Mouse (Mus musculus): ENCODE data around the gene Tldc2. TPM values are rescaled to one million over a fixed set of nuclear protein-coding genes. Genes with fewer than 3 reads are reported as not detected.

The Tldc2 gene
- polyA plus RNA-seq, 1 experiment from 2014 or later = 0.38 TPM

DNA sequence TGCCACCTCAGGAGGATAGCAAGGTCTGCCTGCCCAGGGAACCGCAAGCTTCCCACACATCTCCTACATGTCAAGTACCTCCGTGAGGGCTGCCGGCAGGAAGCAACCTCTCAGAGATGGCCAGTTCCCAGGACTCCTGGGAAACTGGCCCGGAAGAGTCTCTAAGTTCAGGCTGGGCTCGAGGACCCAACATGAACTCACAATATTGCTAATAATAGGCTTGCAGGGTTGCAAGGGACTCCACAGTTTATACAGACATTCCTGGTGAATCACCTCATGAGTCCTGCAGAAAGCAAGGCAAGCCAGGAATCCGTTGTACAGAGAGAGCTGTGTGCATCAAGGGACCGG lies 21.0 kb upstream of the Tldc2 start:
- no peaks in the 10 kb centered on the region for H3K27me3 ChIP-seq (ENCODE audit: control insufficient read depth, insufficient read depth, low read length)
- peaks cover 47% of the 10 kb centered on the region for H3K4me1 ChIP-seq (ENCODE audit: control insufficient read depth, insufficient read depth, low read length)
- H3K4me2 ChIP-seq (replicated peaks; ENCODE audit: low read depth, low read length) = no peak overlapping the region
- H3K9ac ChIP-seq (ENCODE audit: low read depth, low read length) = 0 out of 2 replicates have a peak overlapping the region, but pooled peaks have one; percentile 7
- no peak overlapping the region for H3K4me3 ChIP-seq (ENCODE audit: low read length)
- WGBS = 75% methylated on average over 7 of the region's 7 CpGs
- ATAC-seq (ENCODE audit: low FRiP score, low TSS enrichment) = no peak
- peaks cover 3% of the 10 kb centered on the region; the same call in 1 of the 2 replicates for H3K36me3 ChIP-seq (ENCODE audit: control insufficient read depth, insufficient read depth, low read length)
- H3K9me3 ChIP-seq (ENCODE audit: control insufficient read depth, low read length) = no peaks in the 10 kb centered on the region
- 0 out of 2 replicates have a peak overlapping the region, but pooled peaks have one; percentile 11 for H3K27ac ChIP-seq (ENCODE audit: low read depth, low read length)

DNA sequence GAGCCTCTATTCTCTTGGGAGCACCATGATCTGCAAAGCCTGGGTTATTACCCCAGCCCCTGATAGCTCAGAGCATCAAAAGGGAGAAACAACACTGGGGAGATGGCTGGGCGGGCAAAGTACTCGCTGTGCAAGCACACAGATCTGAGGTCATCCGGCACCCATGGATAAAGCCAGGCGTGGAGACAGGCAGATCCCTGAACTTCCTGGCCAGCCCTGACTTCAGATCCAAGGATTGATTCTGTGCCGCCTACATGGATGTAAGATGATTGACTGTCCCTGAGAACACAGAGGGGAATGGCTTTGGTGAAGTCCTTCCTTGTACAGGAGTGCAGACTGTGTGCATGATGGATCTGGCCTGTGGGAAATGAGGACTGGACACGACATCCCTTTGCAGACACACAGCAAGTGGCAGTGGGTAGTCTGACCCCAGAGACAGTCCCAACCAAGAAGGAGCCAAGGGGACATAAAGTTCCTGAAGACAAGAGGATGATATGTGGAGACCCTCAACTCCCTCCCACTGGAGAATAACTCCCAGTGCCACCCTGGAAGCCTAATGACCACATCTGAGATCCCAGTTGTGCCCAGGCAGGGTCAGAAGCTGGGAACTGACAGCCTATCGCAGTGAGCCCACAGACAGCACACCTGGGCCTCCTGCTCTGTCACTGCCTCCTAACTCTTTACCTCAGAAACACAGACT lies 20.0 kb upstream of the Tldc2 start:
- WGBS = 84% methylated on average over 7 of the region's 7 CpGs
- H3K27me3 ChIP-seq (ENCODE audit: control insufficient read depth, insufficient read depth, low read length) = no peaks in the 10 kb centered on the region
- ATAC-seq (ENCODE audit: low FRiP score, low TSS enrichment) = no peak
- no peak overlapping the region for H3K9ac ChIP-seq (ENCODE audit: low read depth, low read length)
- no peak overlapping the region for H3K4me3 ChIP-seq (ENCODE audit: low read length)
- peaks cover 55% of the 10 kb centered on the region for H3K4me1 ChIP-seq (ENCODE audit: control insufficient read depth, insufficient read depth, low read length)
- no peak overlapping the region for H3K27ac ChIP-seq (ENCODE audit: low read depth, low read length)
- no peak overlapping the region for H3K4me2 ChIP-seq (replicated peaks; ENCODE audit: low read depth, low read length)
- H3K36me3 ChIP-seq (ENCODE audit: control insufficient read depth, insufficient read depth, low read length) = no peaks in the 10 kb centered on the region; the same call in 1 of the 2 replicates
- no peaks in the 10 kb centered on the region for H3K9me3 ChIP-seq (ENCODE audit: control insufficient read depth, low read length)

DNA sequence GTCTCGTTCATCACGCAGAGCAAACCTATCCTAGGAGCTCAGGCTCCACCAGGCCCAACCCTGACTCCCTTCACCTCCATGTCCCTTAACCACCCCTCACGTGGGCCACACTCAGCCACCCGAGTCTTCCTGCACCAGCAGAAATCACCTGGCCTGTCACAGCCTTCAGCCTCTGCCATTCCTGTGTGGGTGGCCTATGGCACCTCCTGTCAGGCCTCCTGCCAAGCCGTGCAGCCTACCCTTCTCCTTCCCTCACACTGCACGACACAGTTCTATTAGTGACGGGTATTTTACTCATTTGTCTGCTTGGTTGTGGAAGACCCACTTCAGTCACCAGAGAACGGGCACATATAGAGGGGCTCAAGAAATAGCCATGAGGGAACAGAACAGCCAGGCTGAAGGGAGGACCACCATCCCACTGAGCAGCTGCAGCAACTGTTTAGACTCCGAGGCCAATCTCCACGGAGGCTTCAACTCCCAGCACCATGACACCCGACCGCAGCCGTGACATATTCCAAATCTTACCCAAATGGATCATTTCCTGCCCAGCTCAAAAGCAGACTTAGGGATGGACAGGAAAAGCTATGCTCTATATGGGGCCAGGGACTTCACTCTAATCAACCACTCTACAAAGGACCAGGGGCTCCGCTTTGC lies 18.0 kb upstream of the Tldc2 start:
- WGBS = 68% methylated on average over 14 of the region's 14 CpGs
- Histone ChIP-seq H3K36me3 (ENCODE audit: control insufficient read depth, insufficient read depth, low read length) (peaks cover 13% of the 10 kb centered on the region; the same call in 1 of the 2 replicates), H3K27ac (ENCODE audit: low read depth, low read length) (peak overlapping the region; percentile 45; the same call in 1 of the 2 replicates), H3K4me3 (ENCODE audit: low read length) (no peak overlapping the region), H3K9ac (ENCODE audit: low read depth, low read length) (no peak overlapping the region), H3K9me3 (ENCODE audit: control insufficient read depth, low read length) (no peaks in the 10 kb centered on the region), H3K27me3 (ENCODE audit: control insufficient read depth, insufficient read depth, low read length) (no peaks in the 10 kb centered on the region), H3K4me2 (replicated peaks; ENCODE audit: low read depth, low read length) (no peak overlapping the region), H3K4me1 (ENCODE audit: control insufficient read depth, insufficient read depth, low read length) (peaks cover 64% of the 10 kb centered on the region)
- ATAC-seq (ENCODE audit: low FRiP score, low TSS enrichment) = no peak

DNA sequence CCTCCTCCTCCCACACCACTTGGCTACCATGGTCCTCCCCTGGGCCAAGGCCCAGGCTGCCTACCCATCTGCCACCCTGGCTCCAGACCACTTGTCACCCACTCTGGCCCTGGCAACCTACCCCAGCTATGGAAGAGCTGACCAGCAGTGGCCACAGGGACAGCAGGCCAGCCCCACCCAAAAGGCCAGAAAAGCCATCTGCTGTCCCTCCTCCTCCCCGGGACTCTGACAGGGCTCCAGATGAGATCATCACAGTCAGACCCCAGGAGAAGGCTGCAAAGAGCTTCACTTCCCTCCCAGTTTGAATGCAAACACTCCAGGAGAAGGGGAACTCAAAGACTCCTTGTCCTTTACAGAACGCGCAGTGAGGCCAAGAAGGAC lies 17.5 kb upstream of the Tldc2 start:
- H3K27me3 ChIP-seq (ENCODE audit: control insufficient read depth, insufficient read depth, low read length) = no peaks in the 10 kb centered on the region
- no peak overlapping the region; the same call in 1 of the 2 replicates for H3K9ac ChIP-seq (ENCODE audit: low read depth, low read length)
- peaks cover 62% of the 10 kb centered on the region for H3K4me1 ChIP-seq (ENCODE audit: control insufficient read depth, insufficient read depth, low read length)
- H3K27ac ChIP-seq (ENCODE audit: low read depth, low read length) = peak overlapping the region; percentile 45; the same call in 1 of the 2 replicates
- no peak for ATAC-seq (ENCODE audit: low FRiP score, low TSS enrichment)
- 48% methylated on average over 3 of the region's 3 CpGs for WGBS
- H3K9me3 ChIP-seq (ENCODE audit: control insufficient read depth, low read length) = no peaks in the 10 kb centered on the region
- H3K36me3 ChIP-seq (ENCODE audit: control insufficient read depth, insufficient read depth, low read length) = peaks cover 13% of the 10 kb centered on the region; the same call in 1 of the 2 replicates
- no peak overlapping the region for H3K4me3 ChIP-seq (ENCODE audit: low read length)
- H3K4me2 ChIP-seq (replicated peaks; ENCODE audit: low read depth, low read length) = no peak overlapping the region

DNA sequence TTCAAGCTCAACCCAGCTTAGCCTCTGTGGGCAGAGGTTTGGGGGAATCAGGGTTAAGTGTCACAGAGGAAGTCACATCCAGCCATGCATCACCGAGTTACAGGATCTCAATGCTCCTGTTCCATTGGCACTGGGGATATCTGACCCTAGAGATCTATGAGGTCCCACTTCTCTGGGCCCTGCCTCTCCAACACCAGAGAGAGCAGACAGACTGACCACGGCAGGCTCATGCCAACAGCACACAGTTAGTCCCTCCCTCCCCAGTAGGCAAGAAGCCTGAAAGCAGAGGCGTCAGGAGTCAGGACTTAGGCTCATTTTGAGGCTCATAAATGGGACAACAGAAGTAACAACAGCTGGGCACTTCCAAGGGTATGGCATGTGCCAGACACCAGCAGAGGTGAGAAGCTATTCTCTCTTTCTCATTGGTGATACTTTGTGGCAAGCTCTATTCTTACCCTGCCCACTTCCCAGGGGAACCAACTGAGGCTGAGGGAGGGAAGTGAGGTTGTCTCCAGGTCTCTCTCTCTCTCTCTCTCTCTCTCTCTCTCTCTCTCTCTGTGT lies 17.0 kb upstream of the Tldc2 start:
- 22% methylated on average over 3 of the region's 3 CpGs for WGBS
- ATAC-seq (ENCODE audit: low FRiP score, low TSS enrichment) = no peak
- Histone ChIP-seq H3K9ac (ENCODE audit: low read depth, low read length) (peak overlapping the region; percentile 5; the same call in 1 of the 2 replicates), H3K9me3 (ENCODE audit: control insufficient read depth, low read length) (no peaks in the 10 kb centered on the region), H3K27me3 (ENCODE audit: control insufficient read depth, insufficient read depth, low read length) (no peaks in the 10 kb centered on the region), H3K36me3 (ENCODE audit: control insufficient read depth, insufficient read depth, low read length) (peaks cover 13% of the 10 kb centered on the region; the same call in 1 of the 2 replicates), H3K4me1 (ENCODE audit: control insufficient read depth, insufficient read depth, low read length) (peaks cover 62% of the 10 kb centered on the region), H3K4me2 (replicated peaks; ENCODE audit: low read depth, low read length) (no peak overlapping the region), H3K27ac (ENCODE audit: low read depth, low read length) (peak overlapping the region; percentile 45; the same call in 1 of the 2 replicates), H3K4me3 (ENCODE audit: low read length) (no peak overlapping the region)

DNA sequence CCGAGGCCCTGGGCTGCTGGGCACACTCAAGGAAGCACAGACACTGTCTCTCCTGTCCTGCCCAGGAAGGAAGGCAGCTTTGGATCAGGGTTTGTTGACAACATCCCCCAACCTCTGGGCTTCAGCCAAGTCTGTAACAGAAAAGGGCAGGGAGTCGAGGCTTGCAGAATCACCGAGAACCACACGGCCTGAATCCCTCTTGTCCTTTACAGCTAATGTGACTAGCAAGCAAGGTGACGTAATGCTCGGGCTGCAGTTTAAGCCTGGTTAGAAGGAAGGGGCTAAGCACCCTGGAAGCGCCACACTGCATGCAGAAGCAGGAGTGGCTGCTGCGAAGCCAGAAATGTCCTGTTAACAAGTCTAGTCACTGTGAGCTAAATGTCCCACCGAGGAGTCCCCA lies 16.5 kb upstream of the Tldc2 start:
- Histone ChIP-seq H3K27ac (ENCODE audit: low read depth, low read length) (peak overlapping the region; percentile 51; the same call in 1 of the 2 replicates), H3K4me1 (ENCODE audit: control insufficient read depth, insufficient read depth, low read length) (peaks cover 62% of the 10 kb centered on the region), H3K27me3 (ENCODE audit: control insufficient read depth, insufficient read depth, low read length) (no peaks in the 10 kb centered on the region), H3K4me3 (ENCODE audit: low read length) (no peak overlapping the region), H3K9ac (ENCODE audit: low read depth, low read length) (no peak overlapping the region; the same call in 1 of the 2 replicates), H3K36me3 (ENCODE audit: control insufficient read depth, insufficient read depth, low read length) (peaks cover 13% of the 10 kb centered on the region; the same call in 1 of the 2 replicates), H3K4me2 (replicated peaks; ENCODE audit: low read depth, low read length) (no peak overlapping the region), H3K9me3 (ENCODE audit: control insufficient read depth, low read length) (no peaks in the 10 kb centered on the region)
- WGBS = 52% methylated on average over 9 of the region's 9 CpGs
- ATAC-seq (ENCODE audit: low FRiP score, low TSS enrichment) = 0 out of 2 replicates have a peak, but pooled peaks have one; percentile 18

DNA sequence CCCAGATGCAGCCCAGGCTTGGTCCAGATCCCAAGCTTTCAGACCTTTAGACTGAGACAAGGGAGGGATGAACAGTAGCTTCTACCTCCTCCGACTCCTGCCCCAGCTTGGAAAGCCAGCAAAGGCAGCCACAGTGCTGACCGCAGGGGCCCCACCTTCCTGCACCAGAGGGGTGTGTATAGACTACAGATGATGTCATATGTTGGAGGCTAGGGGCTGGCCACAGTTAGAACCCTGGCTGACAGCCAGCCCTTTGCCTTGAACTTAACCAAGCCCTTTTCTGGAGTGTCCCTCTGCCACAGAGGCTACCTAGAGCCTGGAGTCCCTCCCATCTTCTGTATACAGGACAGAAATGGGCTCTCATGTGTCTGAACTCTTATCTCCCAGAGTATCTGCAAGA lies 15.3 kb upstream of the Tldc2 start:
- Histone ChIP-seq H3K27ac (ENCODE audit: low read depth, low read length) (0 out of 2 replicates have a peak overlapping the region, but pooled peaks have one; percentile 18), H3K9ac (ENCODE audit: low read depth, low read length) (no peak overlapping the region; the same call in 1 of the 2 replicates)
- peak; percentile 40 for ATAC-seq (ENCODE audit: low FRiP score, low TSS enrichment)

DNA sequence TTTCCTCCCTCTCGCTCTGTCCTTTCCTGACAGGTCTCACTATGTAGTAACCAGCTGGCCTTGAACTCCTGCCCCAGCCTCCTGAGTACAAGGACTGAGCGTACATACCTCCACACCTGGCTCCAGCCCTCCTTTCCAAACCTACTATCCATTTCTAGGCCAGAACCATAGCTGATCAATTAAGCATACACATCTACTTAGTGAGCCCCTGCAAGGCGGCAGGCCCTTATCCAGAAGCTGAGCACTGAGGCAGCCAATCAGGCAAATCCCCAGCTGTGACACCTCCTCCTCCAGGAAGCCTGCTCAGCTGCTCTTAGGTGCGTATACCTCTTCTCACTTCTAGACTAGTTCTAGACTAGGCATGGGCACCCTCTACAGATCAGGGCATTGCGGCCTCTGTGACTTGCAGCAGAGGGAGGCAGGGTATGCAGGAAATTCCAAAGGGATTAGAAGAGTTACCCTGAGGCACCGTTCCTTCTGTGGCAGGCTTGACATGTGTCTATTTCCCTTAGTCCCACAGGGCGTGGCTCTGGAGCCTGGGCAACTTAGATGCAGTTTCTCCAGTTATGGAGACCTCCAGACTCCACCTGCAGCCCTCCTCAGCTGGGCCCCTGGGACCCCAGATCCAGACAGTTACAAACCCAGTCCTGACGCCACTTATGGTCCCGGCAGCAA lies 14.4 kb upstream of the Tldc2 start:
- H3K4me2 ChIP-seq (replicated peaks; ENCODE audit: low read depth, low read length) = no peak overlapping the region
- no peaks in the 10 kb centered on the region for H3K9me3 ChIP-seq (ENCODE audit: control insufficient read depth, low read length)
- no peak overlapping the region for H3K27ac ChIP-seq (ENCODE audit: low read depth, low read length)
- peaks cover 71% of the 10 kb centered on the region for H3K4me1 ChIP-seq (ENCODE audit: control insufficient read depth, insufficient read depth, low read length)
- no peak for ATAC-seq (ENCODE audit: low FRiP score, low TSS enrichment)
- WGBS = 77% methylated on average over 9 of the region's 9 CpGs
- H3K27me3 ChIP-seq (ENCODE audit: control insufficient read depth, insufficient read depth, low read length) = no peaks in the 10 kb centered on the region
- no peak overlapping the region for H3K4me3 ChIP-seq (ENCODE audit: low read length)
- no peak overlapping the region for H3K9ac ChIP-seq (ENCODE audit: low read depth, low read length)
- peaks cover 22% of the 10 kb centered on the region; the same call in 1 of the 2 replicates for H3K36me3 ChIP-seq (ENCODE audit: control insufficient read depth, insufficient read depth, low read length)

More for the DNA sequence above, 15.3 kb upstream of the Tldc2 start:
- no peaks in the 10 kb centered on the region for H3K9me3 ChIP-seq (ENCODE audit: control insufficient read depth, low read length)
- 65% methylated on average over 2 of the region's 2 CpGs for WGBS
- peaks cover 20% of the 10 kb centered on the region; the same call in 1 of the 2 replicates for H3K36me3 ChIP-seq (ENCODE audit: control insufficient read depth, insufficient read depth, low read length)
- peaks cover 66% of the 10 kb centered on the region for H3K4me1 ChIP-seq (ENCODE audit: control insufficient read depth, insufficient read depth, low read length)
- no peak overlapping the region for H3K4me3 ChIP-seq (ENCODE audit: low read length)
- H3K4me2 ChIP-seq (replicated peaks; ENCODE audit: low read depth, low read length) = no peak overlapping the region; the same call in 1 of the 2 replicates
- H3K27me3 ChIP-seq (ENCODE audit: control insufficient read depth, insufficient read depth, low read length) = no peaks in the 10 kb centered on the region
